Mouse (Mus musculus) lung, embryonic 15.5 days (tissue): ENCODE measurements around the gene Gm37240. TPM values are rescaled to one million over a fixed set of nuclear protein-coding genes. Genes with fewer than 3 reads are reported as not detected.

Experiments used
- ATAC-seq: fragments of 200-750 bp; cut with Nextera tagmentation; 2 replicates; pipeline ENCODE4 v1.8.0; 2017; ENCODE audit warnings: moderate number of reproducible peaks, borderline replicate concordance; ENCODE audit not compliant: low FRiP score, low TSS enrichment; ENCODE audit errors: extremely low read depth
- H3K27ac ChIP-seq: fragments of 300-500 bp; sonication (generic); 2 replicates; pipeline ENCODE4 v1.5.1; 2015; ENCODE audit warnings: moderate library complexity, mild to moderate bottlenecking, inconsistent platforms
- H3K27me3 ChIP-seq: fragments of 300-500 bp; sonication (generic); 2 replicates; pipeline ENCODE4 v1.6.1; 2015; ENCODE audit warnings: inconsistent platforms
- H3K36me3 ChIP-seq: fragments of 300-500 bp; sonication (generic); 2 replicates; pipeline ENCODE4 v1.6.1; 2015; ENCODE audit warnings: inconsistent platforms
- H3K4me1 ChIP-seq: fragments of 300-500 bp; sonication (generic); 2 replicates; pipeline ENCODE4 v1.6.1; 2015; ENCODE audit warnings: inconsistent platforms
- H3K4me2 ChIP-seq: fragments of 300-500 bp; sonication (generic); 2 replicates; pipeline ENCODE4 v1.6.1; 2015; ENCODE audit warnings: inconsistent platforms, mild to moderate bottlenecking, moderate library complexity
- H3K4me3 ChIP-seq: fragments of 300-500 bp; sonication (generic); 2 replicates; pipeline ENCODE4 v1.5.1; 2015; ENCODE audit warnings: mild to moderate bottlenecking, inconsistent platforms
- H3K9ac ChIP-seq: fragments of 300-500 bp; sonication (generic); 2 replicates; pipeline ENCODE4 v1.6.1; 2015; ENCODE audit warnings: inconsistent platforms
- H3K9me3 ChIP-seq: fragments of 300-500 bp; sonication (generic); 2 replicates; pipeline ENCODE4 v1.6.1; 2016; ENCODE audit warnings: inconsistent platforms
- WGBS: fragments of 180-500 bp; shearing (Covaris S2); methylation state at CpG from one replicate; pipeline ENCODE4 v1.1.7; 2015; 5-methylcytosine and 5-hydroxymethylcytosine counted together
- polyA plus RNA-seq: library from polyadenylated mRNA; unstranded; fragments of >200 nt; fragmentation: Nextera tagmentation; extraction: Ambion mirVana; gene quantifications from 2 replicates; pipeline ENCODE4 v1.2.1, GENCODE M21; 2015

The Gm37240 gene
- polyA plus RNA-seq, 1 experiment from 2014 or later: 8.8 TPM

GRCm38 (mm10) chr3:85914806-85915205, 27.5 kb upstream of the Gm37240 start:
- no peaks in the 10 kb centered on the region for H3K4me1 ChIP-seq
- H3K4me3 ChIP-seq: no peak overlapping the region
- no peaks in the 10 kb centered on the region for H3K9me3 ChIP-seq
- WGBS: 82% methylated on average over 6 of the region's 6 CpGs
- H3K4me2 ChIP-seq: no peak overlapping the region
- no peaks in the 10 kb centered on the region for H3K27me3 ChIP-seq
- no peak overlapping the region for H3K27ac ChIP-seq
- ATAC-seq: no peak
- H3K9ac ChIP-seq: no peak overlapping the region
- H3K36me3 ChIP-seq: no peaks in the 10 kb centered on the region

DNA sequence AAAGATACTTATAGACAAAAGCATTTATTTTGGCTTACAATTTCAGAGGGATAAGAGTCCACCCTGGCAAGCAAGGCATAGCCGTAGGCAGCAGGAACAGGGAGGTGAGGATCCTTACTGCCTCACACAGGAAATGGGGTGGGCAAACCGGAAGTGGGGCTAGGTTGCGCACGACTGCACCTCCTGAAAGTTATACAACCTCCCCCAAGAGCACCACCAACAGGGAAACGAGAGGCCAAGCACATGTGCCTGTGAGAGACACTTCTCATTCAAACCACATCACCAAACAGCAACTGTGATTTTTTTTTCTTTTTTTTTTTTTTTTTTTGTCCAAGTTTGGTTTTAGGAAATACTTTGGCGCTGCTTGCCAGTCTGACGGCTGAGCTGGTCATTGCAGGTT, 19.8 kb upstream of the Gm37240 start:
- no peak for ATAC-seq
- Histone ChIP-seq H3K4me2 (no peak overlapping the region), H3K9ac (no peak overlapping the region), H3K9me3 (no peaks in the 10 kb centered on the region), H3K27me3 (no peaks in the 10 kb centered on the region), H3K36me3 (no peaks in the 10 kb centered on the region), H3K4me1 (no peaks in the 10 kb centered on the region), H3K4me3 (no peak overlapping the region), H3K27ac (no peak overlapping the region)
- whole genome bisulfite sequencing: 70% methylated on average over 7 of the region's 7 CpGs

GRCm38 (mm10) chr3:85904371-85904770, 17.1 kb upstream of the Gm37240 start:
- Histone ChIP-seq H3K36me3 (no peaks in the 10 kb centered on the region), H3K27me3 (no peaks in the 10 kb centered on the region), H3K4me1 (no peaks in the 10 kb centered on the region), H3K27ac (no peak overlapping the region), H3K4me3 (no peak overlapping the region), H3K9ac (no peak overlapping the region), H3K9me3 (no peaks in the 10 kb centered on the region), H3K4me2 (no peak overlapping the region)
- no peak for ATAC-seq

- ATAC-seq: no peak
- Histone ChIP-seq H3K4me3 (no peak overlapping the region), H3K36me3 (no peaks in the 10 kb centered on the region), H3K4me1 (no peaks in the 10 kb centered on the region), H3K27me3 (no peaks in the 10 kb centered on the region), H3K9ac (no peak overlapping the region), H3K27ac (no peak overlapping the region), H3K4me2 (no peak overlapping the region), H3K9me3 (no peaks in the 10 kb centered on the region)
- WGBS: 87% methylated on average over 5 of the region's 5 CpGs
Observed at GRCm38 (mm10) chr3:85895020-85895419, 7.7 kb upstream of the Gm37240 start.

GRCm38 (mm10) chr3:85891571-85891970, 4.3 kb upstream of the Gm37240 start:
- WGBS: 67% methylated on average over 1 of the region's 1 CpGs
- H3K27ac ChIP-seq: no peak overlapping the region
- H3K4me1 ChIP-seq: peaks cover 14% of the 10 kb centered on the region
- H3K4me3 ChIP-seq: no peak overlapping the region
- H3K9ac ChIP-seq: no peak overlapping the region
- H3K36me3 ChIP-seq: no peaks in the 10 kb centered on the region
- no peaks in the 10 kb centered on the region for H3K27me3 ChIP-seq
- no peaks in the 10 kb centered on the region for H3K9me3 ChIP-seq
- no peak overlapping the region for H3K4me2 ChIP-seq
- ATAC-seq: no peak

DNA sequence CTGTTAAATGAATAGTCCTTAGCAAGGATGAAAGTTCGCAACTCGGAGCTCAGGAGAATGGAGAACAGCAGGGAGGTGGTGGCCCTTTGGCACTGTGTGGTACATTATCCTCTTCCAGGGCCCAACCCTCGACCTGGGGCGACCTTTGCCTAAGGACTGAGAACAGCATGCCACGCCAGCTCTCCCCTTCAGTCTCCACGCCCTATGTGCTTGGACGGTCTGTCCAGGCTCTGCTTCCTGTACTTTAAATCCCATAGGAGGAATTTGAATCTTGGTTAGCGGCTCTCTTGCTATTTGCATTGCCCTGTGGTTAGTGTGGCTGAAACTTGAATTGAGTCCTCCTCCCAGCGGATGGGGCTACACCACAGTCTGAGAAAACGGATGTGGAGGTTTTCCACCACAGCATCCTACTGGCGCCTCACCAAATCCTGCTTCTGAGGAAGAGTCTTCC, 928 bp upstream of the Gm37240 start:
- Histone ChIP-seq H3K27ac (peak overlapping the region; percentile 41), H3K9me3 (no peaks in the 10 kb centered on the region), H3K36me3 (no peaks in the 10 kb centered on the region), H3K4me2 (peak overlapping the region; percentile 94), H3K4me3 (peak overlapping the region; percentile 50), H3K9ac (no peak overlapping the region; the same call in 1 of the 2 replicates), H3K4me1 (peaks cover 16% of the 10 kb centered on the region), H3K27me3 (no peaks in the 10 kb centered on the region; the same call in 1 of the 2 replicates)
- ATAC-seq: no peak
- WGBS: 13% methylated on average over 11 of the region's 11 CpGs

- Histone ChIP-seq H3K27me3 (no peaks in the 10 kb centered on the region; the same call in 1 of the 2 replicates), H3K4me3 (peak overlapping the region; percentile 50), H3K4me2 (peak overlapping the region; percentile 94), H3K9ac (peak overlapping the region; percentile 46), H3K9me3 (no peaks in the 10 kb centered on the region), H3K36me3 (no peaks in the 10 kb centered on the region), H3K4me1 (peaks cover 16% of the 10 kb centered on the region), H3K27ac (0 out of 2 replicates have a peak overlapping the region, but pooled peaks have one; percentile 2)
- ATAC-seq: peak; percentile 16; the same call in 1 of the 2 replicates
- 3% methylated on average over 22 of the region's 22 CpGs for WGBS
Observed at GRCm38 (mm10) chr3:85886636-85887238, 581 bp downstream of the Gm37240 start.

DNA sequence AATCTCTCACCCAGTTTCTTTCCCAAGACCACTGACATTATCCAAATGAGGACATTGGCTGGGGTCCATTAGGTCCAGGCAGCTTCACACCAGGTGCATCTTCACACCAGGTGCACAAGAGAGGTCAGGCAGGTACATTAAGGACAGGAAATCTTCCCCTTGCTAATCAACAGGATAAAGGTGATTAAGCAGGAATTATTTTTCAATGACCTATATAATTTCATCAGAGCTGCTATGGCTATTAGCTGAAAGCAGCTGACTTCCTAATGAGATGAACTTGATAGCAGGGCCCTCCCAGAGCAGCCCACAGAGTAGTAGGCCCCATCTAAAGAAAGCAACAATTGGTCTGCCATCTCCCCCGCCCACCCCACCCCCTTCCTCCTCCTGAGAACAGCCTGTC, 1.4 kb downstream of the Gm37240 start:
- ATAC-seq: no peak
- H3K4me3 ChIP-seq: no peak overlapping the region
- H3K9ac ChIP-seq: no peak overlapping the region
- no peak overlapping the region for H3K27ac ChIP-seq
- H3K9me3 ChIP-seq: no peaks in the 10 kb centered on the region
- H3K4me2 ChIP-seq: peak overlapping the region; percentile 94
- peaks cover 16% of the 10 kb centered on the region for H3K4me1 ChIP-seq
- no peaks in the 10 kb centered on the region; the same call in 1 of the 2 replicates for H3K27me3 ChIP-seq
- 56% methylated on average over 1 of the region's 1 CpGs for WGBS
- no peaks in the 10 kb centered on the region for H3K36me3 ChIP-seq

GRCm38 (mm10) chr3:85880687-85881086, 6.6 kb downstream of the Gm37240 start:
- 73% methylated on average over 2 of the region's 2 CpGs for WGBS
- Histone ChIP-seq H3K27ac (peak overlapping the region; percentile 20; the same call in 1 of the 2 replicates), H3K9ac (no peak overlapping the region), H3K4me3 (no peak overlapping the region), H3K4me2 (no peak overlapping the region), H3K27me3 (no peaks in the 10 kb centered on the region; the same call in 1 of the 2 replicates), H3K9me3 (no peaks in the 10 kb centered on the region), H3K4me1 (peaks cover 7% of the 10 kb centered on the region; the same call in 1 of the 2 replicates), H3K36me3 (no peaks in the 10 kb centered on the region)
- peak; percentile 81 for ATAC-seq

DNA sequence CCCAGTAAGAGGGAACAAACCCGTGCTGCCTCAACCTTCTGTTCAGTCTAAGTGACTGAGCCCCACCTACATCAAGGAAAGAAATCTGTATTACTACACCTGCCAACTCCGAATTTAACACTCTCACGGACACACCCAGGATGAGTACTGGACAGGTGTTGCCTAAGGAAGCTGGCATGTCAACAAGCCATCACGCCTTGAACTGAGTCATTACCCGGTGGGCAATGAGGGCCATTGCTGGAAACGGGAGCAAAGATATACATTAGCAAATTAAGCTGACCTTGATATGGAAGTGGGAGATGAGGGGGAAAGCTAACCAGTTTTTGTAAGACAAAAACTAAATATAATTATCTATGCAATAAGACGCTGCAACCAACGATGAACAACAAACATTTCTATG, 7.2 kb downstream of the Gm37240 start:
- Histone ChIP-seq H3K4me3 (no peak overlapping the region), H3K4me1 (peaks cover 7% of the 10 kb centered on the region; the same call in 1 of the 2 replicates), H3K9me3 (no peaks in the 10 kb centered on the region), H3K27me3 (no peaks in the 10 kb centered on the region), H3K4me2 (no peak overlapping the region), H3K9ac (no peak overlapping the region), H3K36me3 (no peaks in the 10 kb centered on the region), H3K27ac (no peak overlapping the region)
- no peak for ATAC-seq
- 82% methylated on average over 8 of the region's 8 CpGs for WGBS

GRCm38 (mm10) chr3:85878911-85879310, 8.4 kb downstream of the Gm37240 start:
- no peak overlapping the region for H3K4me3 ChIP-seq
- no peaks in the 10 kb centered on the region for H3K27me3 ChIP-seq
- peaks cover 7% of the 10 kb centered on the region; the same call in 1 of the 2 replicates for H3K4me1 ChIP-seq
- no peak for ATAC-seq
- H3K36me3 ChIP-seq: no peaks in the 10 kb centered on the region
- no peak overlapping the region for H3K27ac ChIP-seq
- H3K9ac ChIP-seq: no peak overlapping the region
- H3K9me3 ChIP-seq: no peaks in the 10 kb centered on the region
- WGBS: 54% methylated on average over 5 of the region's 5 CpGs
- H3K4me2 ChIP-seq: no peak overlapping the region

- Histone ChIP-seq H3K9ac (no peak overlapping the region), H3K4me1 (peaks cover 8% of the 10 kb centered on the region; the same call in 1 of the 2 replicates), H3K4me2 (no peak overlapping the region), H3K9me3 (no peaks in the 10 kb centered on the region), H3K27me3 (no peaks in the 10 kb centered on the region), H3K36me3 (no peaks in the 10 kb centered on the region), H3K27ac (no peak overlapping the region), H3K4me3 (no peak overlapping the region)
- ATAC-seq: no peak
- 21% methylated on average over 3 of the region's 3 CpGs for WGBS
Observed at GRCm38 (mm10) chr3:85863996-85864395, 23.3 kb downstream of the Gm37240 start.
